Mouse (Mus musculus) olfactory bulb, adult 2 months (tissue): ENCODE results near the gene Negr1.

Experiments used
- CTCF ChIP-seq: fragments of 200-500 bp; IDR thresholded peaks from 2 replicates; pipeline ENCODE4 v1.5.1; 2012; ENCODE audit warnings: low read depth, mild to moderate bottlenecking, low read length, moderate library complexity; ENCODE audit not compliant: insufficient read depth
- POLR2A ChIP-seq: fragments of 200-500 bp; IDR thresholded peaks from 2 replicates; pipeline ENCODE4 v1.6.1; 2012; ENCODE audit warnings: mild to moderate bottlenecking, low read depth, low read length, moderate library complexity; ENCODE audit not compliant: insufficient read depth

GRCm38 (mm10) chr3:157321081-157321573, 759.5 kb downstream of the Negr1 start:
- TF ChIP-seq CTCF = no peak
- no peak for TF ChIP-seq POLR2A
